Mouse (Mus musculus) gastrocnemius, postnatal 10 days (tissue): Measurements from ENCODE around the gene Ikbip. TPM values are rescaled to one million over a fixed set of nuclear protein-coding genes. Genes with fewer than 3 reads are reported as not detected.

ENCODE experiments used
- total RNA-seq, 2 experiments: library from RNA; stranded (reverse); gene quantifications; 2 replicates each; pipeline ENCODE4 v1.2.3; 2021

Ikbip gene
- total RNA-seq, 2 experiments from 2014 or later = 25.2 to 32.3 TPM

Other genes with a start within 250 kb of the Ikbip start
- gene Apaf1, start 170 bp upstream of the Ikbip start, total RNA-seq = 10 to 100 TPM in 1 of 2 experiments, 1 to 10 TPM in 1; 6.7 to 10.0 TPM
- 100 to 1,000 TPM; 776 to 917 TPM for gene Slc25a3, start 41.1 kb downstream of the Ikbip start, total RNA-seq
- 100 to 1,000 TPM in 1 of 2 experiments, 10 to 100 TPM in 1; 84.2 to 106 TPM for gene Tmpo, start 98.4 kb downstream of the Ikbip start, total RNA-seq